Mouse (Mus musculus) kidney, adult 2 months (tissue): ENCODE data around the gene Wsb1.

ENCODE experiments used
- CTCF ChIP-seq: fragments of 200-500 bp; conservative IDR thresholded peaks from 2 replicates; pipeline ENCODE4 v1.5.1; 2011; ENCODE audit warnings: low read depth, mild to moderate bottlenecking, control low read depth, low read length, moderate library complexity, mixed read lengths; ENCODE audit not compliant: insufficient read depth, insufficient read length
- POLR2A ChIP-seq: fragments of 200-500 bp; IDR thresholded peaks from one replicate; pipeline ENCODE4 v1.6.1; 2011; ENCODE audit warnings: low read depth, low read length, control low read depth

DNA sequence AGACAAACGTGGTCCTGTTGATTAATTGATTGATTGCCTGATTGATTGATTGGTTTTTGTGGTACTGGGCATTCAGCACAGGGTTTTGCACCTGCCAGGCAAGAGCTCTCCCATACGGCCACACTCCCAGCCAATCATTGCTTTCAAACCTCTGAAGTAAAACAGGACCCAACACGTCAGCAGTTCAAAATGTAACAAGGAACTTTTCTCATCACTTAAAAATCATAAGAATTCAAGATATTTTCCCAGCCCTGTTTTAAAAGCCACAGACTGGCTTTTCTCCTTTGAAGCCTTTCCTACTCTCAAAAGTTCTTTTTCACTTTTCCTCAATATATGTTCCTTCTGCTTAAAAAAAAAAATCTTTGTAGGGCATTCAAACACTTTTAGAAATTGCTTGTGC lies 9.9 kb upstream of the Wsb1 start:
- TF ChIP-seq POLR2A (no peak), CTCF (no peak)
